Mouse (Mus musculus) CH12.LX (cell line): ENCODE results near the gene Gbe1. TPM values are rescaled to one million over a fixed set of nuclear protein-coding genes. Genes with fewer than 3 reads are reported as not detected.

Experiments used
- DNase-seq: peaks from one replicate; pipeline ENCODE4 v3.0.0-alpha.2; 2013; ENCODE audit errors: extremely low read depth
- H3K27ac ChIP-seq: 2 replicates; pipeline ENCODE4 v1.5.1; 2012; ENCODE audit warnings: low read depth, mild to moderate bottlenecking, control low read depth, moderate library complexity; ENCODE audit not compliant: insufficient read depth
- H3K27me3 ChIP-seq: replicated peaks from 2 replicates; pipeline ENCODE3; 2012; ENCODE audit warnings: inconsistent platforms
- H3K36me3 ChIP-seq, 2 experiments: replicated peaks in 1 of 2; 2 replicates each; pipeline versions ENCODE3 to v1.6.1; 2012; ENCODE audit warnings: inconsistent platforms in 1 of 2, low read length in 1 of 2, mild to moderate bottlenecking in 1 of 2, mixed read lengths in 1 of 2, moderate library complexity in 1 of 2; ENCODE audit not compliant: control insufficient read depth in 1 of 2, insufficient read depth in 1 of 2
- H3K4me1 ChIP-seq, 2 experiments: 2 replicates each; pipeline ENCODE4 v1.6.1; 2012; ENCODE audit warnings: inconsistent platforms in 1 of 2, moderate library complexity in 1 of 2; ENCODE audit not compliant: insufficient read depth in 2 of 2, control insufficient read depth in 1 of 2
- H3K4me2 ChIP-seq: 2 replicates; pipeline ENCODE4 v1.6.1; 2012; ENCODE audit warnings: low read depth, mild to moderate bottlenecking, control low read depth; ENCODE audit not compliant: poor library complexity, insufficient read depth, severe bottlenecking
- H3K4me3 ChIP-seq, 3 experiments: fragments of 150-350 bp in 1 of 3; sonication (generic) in 1 of 3; replicated peaks in 1 of 3; 2 replicates each; pipeline versions ENCODE3 to v1.5.1; 2011 to 2012; ENCODE audit warnings: low read depth in 2 of 3, low read length in 2 of 3, mild to moderate bottlenecking in 2 of 3, moderate library complexity in 2 of 3, control low read depth in 1 of 3, improper control_type of control experiment in 1 of 3, inconsistent platforms in 1 of 3, mixed read lengths in 1 of 3; ENCODE audit not compliant: poor library complexity in 1 of 3
- H3K79me2 ChIP-seq: replicated peaks from 2 replicates; pipeline ENCODE4 v1.6.1; 2012; ENCODE audit warnings: mild to moderate bottlenecking, moderate library complexity; ENCODE audit not compliant: control insufficient read depth, poor library complexity, insufficient read depth, severe bottlenecking; ENCODE audit errors: extremely low read depth
- H3K9ac ChIP-seq: 2 replicates; pipeline ENCODE4 v1.6.1; 2012; ENCODE audit warnings: low read depth, mild to moderate bottlenecking, control low read depth, moderate library complexity; ENCODE audit not compliant: insufficient read depth
- H3K9me3 ChIP-seq: replicated peaks from 2 replicates; pipeline ENCODE3; 2012; ENCODE audit warnings: low read length, inconsistent platforms, mixed read lengths
- CTCF ChIP-seq, 2 experiments: IDR thresholded peaks in 1 of 2; conservative IDR thresholded peaks in 1 of 2; 2 replicates each; pipeline ENCODE4 v1.5.1; 2011 to 2012; ENCODE audit warnings: low read depth in 2 of 2, low read length in 2 of 2, improper control_type of control experiment in 1 of 2, inconsistent platforms in 1 of 2, mild to moderate bottlenecking in 1 of 2, moderate library complexity in 1 of 2
- ETS1 ChIP-seq: conservative IDR thresholded peaks from 2 replicates; pipeline ENCODE4 v1.6.1; 2012; ENCODE audit warnings: low read depth, mild to moderate bottlenecking, inconsistent platforms, low read length, improper control_type of control experiment, moderate library complexity
- GABPA ChIP-seq: IDR thresholded peaks from 2 replicates; pipeline ENCODE4 v1.6.1; 2012; ENCODE audit warnings: low read depth, low read length, improper control_type of control experiment, inconsistent platforms; ENCODE audit not compliant: insufficient replicate concordance
- IRF4 ChIP-seq: IDR thresholded peaks from 2 replicates; pipeline ENCODE4 v1.6.1; 2014; ENCODE audit warnings: low read depth, mild to moderate bottlenecking, inconsistent platforms, low read length, improper control_type of control experiment
- MAX ChIP-seq: IDR thresholded peaks from 2 replicates; pipeline ENCODE4 v1.6.1; 2011; ENCODE audit warnings: low read length, improper control_type of control experiment
- MAZ ChIP-seq: IDR thresholded peaks from 2 replicates; pipeline ENCODE4 v1.6.1; 2012; ENCODE audit warnings: low read depth, mild to moderate bottlenecking, inconsistent platforms, low read length, improper control_type of control experiment, moderate library complexity
- MEF2A ChIP-seq: IDR thresholded peaks from 2 replicates; pipeline ENCODE4 v1.6.1; 2014; ENCODE audit warnings: low read depth, mild to moderate bottlenecking, inconsistent platforms, low read length, improper control_type of control experiment, borderline replicate concordance
- PAX5 ChIP-seq: IDR thresholded peaks from 2 replicates; pipeline ENCODE4 v1.6.1; 2012; ENCODE audit warnings: low read length, inconsistent platforms, mixed read lengths
- POLR2A ChIP-seq: IDR thresholded peaks from 2 replicates; pipeline ENCODE4 v1.6.1; 2011; ENCODE audit warnings: low read depth, mild to moderate bottlenecking, improper control_type of control experiment, low read length
- POLR2AphosphoS2 ChIP-seq: IDR thresholded peaks from 2 replicates; pipeline ENCODE4 v1.6.1; 2011; ENCODE audit warnings: low read depth, low read length, improper control_type of control experiment
- RCOR1 ChIP-seq: conservative IDR thresholded peaks from 2 replicates; pipeline ENCODE4 v1.6.1; 2012; ENCODE audit warnings: low read depth, mild to moderate bottlenecking, inconsistent platforms, low read length, improper control_type of control experiment
- SIN3A ChIP-seq: IDR thresholded peaks from 2 replicates; pipeline ENCODE4 v1.6.1; 2012; ENCODE audit warnings: low read length, improper control_type of control experiment, inconsistent platforms
- SMC3 ChIP-seq: IDR thresholded peaks from 2 replicates; pipeline ENCODE4 v1.6.1; 2011; ENCODE audit warnings: low read depth, low read length, improper control_type of control experiment
- TBP ChIP-seq: conservative IDR thresholded peaks from 2 replicates; pipeline ENCODE4 v1.6.1; 2011; ENCODE audit warnings: low read depth, low read length, improper control_type of control experiment
- TCF12 ChIP-seq: IDR thresholded peaks from 2 replicates; pipeline ENCODE4 v1.6.1; 2014; ENCODE audit warnings: low read depth, mild to moderate bottlenecking, inconsistent platforms, low read length, improper control_type of control experiment
- USF1 ChIP-seq: IDR thresholded peaks from 2 replicates; pipeline ENCODE4 v1.6.1; 2014; ENCODE audit warnings: low read depth, mild to moderate bottlenecking, inconsistent platforms, low read length, improper control_type of control experiment
- ZC3H11A ChIP-seq: IDR thresholded peaks from 2 replicates; pipeline ENCODE4 v1.6.1; 2012; ENCODE audit warnings: low read depth, mild to moderate bottlenecking, inconsistent platforms, low read length, improper control_type of control experiment
- ZKSCAN1 ChIP-seq: IDR thresholded peaks from 2 replicates; pipeline ENCODE4 v1.6.1; 2012; ENCODE audit warnings: low read depth, inconsistent platforms, low read length, improper control_type of control experiment, borderline replicate concordance
- ZNF384 ChIP-seq: IDR thresholded peaks from 2 replicates; pipeline ENCODE4 v1.6.1; 2012; ENCODE audit warnings: low read depth, low read length, improper control_type of control experiment, inconsistent platforms
- dilution Hi-C: fragments of 300-500 bp; cut with MboI; formaldehyde crosslinking; loops from 2 replicates; pipeline ENCODE4 v1.14.3; 2020; ENCODE audit warnings: low sequenced_read_pairs; ENCODE audit not compliant: extremely low pct_unique_long_range_greater_than_20kb, extremely low pct_ligation_motif_present
- in situ Hi-C: fragments of 300-500 bp; cut with MboI; formaldehyde crosslinking; loops from 3 replicates; pipeline ENCODE4 v1.14.3; 2019; ENCODE audit warnings: low sequenced_read_pairs, low pct_ligation_motif_present, low pct_unique_long_range_greater_than_20kb, mixed read lengths
- polyA plus RNA-seq: library from polyadenylated mRNA; unstranded; fragments of >175 nt; gene quantifications from 2 replicates; pipeline ENCODE4 v1.2.1, GENCODE M21; 2012; ENCODE audit warnings: low read depth; ENCODE audit not compliant: insufficient read length
- total RNA-seq, 2 experiments: library from RNA; depleted of rRNA; stranded (reverse); fragments of 300-350 nt in 1 of 2; fragments of >200 nt in 1 of 2; gene quantifications; 2 replicates each; pipeline ENCODE4 v1.2.3; 2012 to 2014

Gbe1 gene
- total and polyA plus RNA-seq, 3 experiments: not detected

DNA sequence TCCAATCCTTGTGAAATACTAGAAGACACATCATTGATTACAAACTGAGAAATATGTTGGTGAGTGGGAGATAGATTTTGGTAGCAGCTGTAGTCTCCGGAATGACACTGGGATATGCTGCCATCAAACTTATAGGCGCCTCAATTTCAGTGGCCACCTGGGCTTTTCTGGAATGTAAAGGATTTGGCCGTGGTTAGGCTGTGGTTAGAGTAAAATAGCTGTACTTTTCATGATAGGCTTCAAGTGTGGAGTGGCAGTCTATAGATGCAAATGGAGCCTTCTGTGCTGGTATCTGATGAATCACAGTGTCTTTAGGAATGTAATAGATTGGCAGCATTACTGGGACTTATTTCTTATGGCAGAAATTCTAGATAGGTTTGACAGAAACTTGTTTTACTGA lies 23.9 kb downstream of the Gbe1 start:
- Histone ChIP-seq H3K4me2 (no peak overlapping the region), H3K4me1 (no peaks in the 10 kb centered on the region), H3K4me3 (no peak overlapping the region), H3K79me2 (no peaks in the 10 kb centered on the region), H3K9me3 (peaks cover 64% of the 10 kb centered on the region), H3K27ac (no peak overlapping the region), H3K36me3 (no peaks in the 10 kb centered on the region), H3K9ac (no peak overlapping the region), H3K27me3 (no peaks in the 10 kb centered on the region)
- dilution Hi-C loops: no loop called here
- no peak for TF ChIP-seq ZC3H11A
- TF ChIP-seq RCOR1: no peak
- TF ChIP-seq CTCF (conservative IDR thresholded peaks at IDR 0.05 in 1 of 2, IDR thresholded peaks at IDR 0.05 in 1 of 2; ENCODE audit: low read depth in 2 of 2, low read length in 2 of 2): no peak
- no peak for TF ChIP-seq TCF12
- no peak for TF ChIP-seq ZNF384
- TF ChIP-seq IRF4: no peak
- TF ChIP-seq MAX: no peak
- no peak for TF ChIP-seq SMC3
- no peak for TF ChIP-seq SIN3A
- TF ChIP-seq GABPA: no peak
- TF ChIP-seq MAZ: no peak
- TF ChIP-seq TBP: no peak
- no peak for DNase-seq
- in situ Hi-C loops: no loop called here

DNA sequence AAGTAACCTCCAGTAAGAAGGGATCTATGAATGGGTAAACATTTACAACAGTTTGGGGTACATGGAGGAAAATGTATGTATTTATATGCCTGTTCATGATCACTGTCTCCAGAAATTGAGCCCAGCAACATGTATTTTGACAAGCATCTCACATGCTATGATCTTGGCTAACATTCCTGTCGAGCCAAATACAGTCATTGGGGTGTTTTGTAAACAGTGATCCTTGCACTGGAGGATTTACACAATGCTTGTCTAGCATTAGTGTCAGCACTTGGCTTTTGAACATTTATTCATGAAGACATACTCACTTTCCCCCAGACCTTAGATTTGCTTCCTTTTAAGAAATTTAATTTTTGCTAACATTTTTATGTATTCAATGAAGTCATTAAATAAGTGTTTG lies 30.7 kb downstream of the Gbe1 start:
- no peak overlapping the region for H3K4me3 ChIP-seq

DNA sequence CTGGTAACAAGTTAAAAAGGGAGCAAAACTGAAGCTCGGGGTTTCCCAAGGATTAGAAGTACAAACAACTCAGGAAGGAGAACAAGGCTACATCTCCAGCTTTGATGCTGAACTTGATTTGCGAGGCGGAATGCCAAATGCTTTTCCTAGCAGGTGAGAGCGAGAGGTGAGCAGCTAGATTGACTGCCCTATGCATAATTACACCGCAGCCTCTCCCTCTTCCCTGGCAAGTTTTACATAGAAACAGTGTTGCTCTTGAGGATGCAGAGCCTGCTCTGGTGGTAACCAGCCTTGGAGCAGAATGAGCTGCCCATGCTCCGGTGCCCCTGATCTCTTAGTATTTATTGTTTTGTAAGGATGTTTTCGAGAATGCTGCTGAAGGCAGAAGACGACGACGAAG lies 31.9 kb downstream of the Gbe1 start:
- Histone ChIP-seq H3K27ac (no peak overlapping the region), H3K36me3 (no peaks in the 10 kb centered on the region), H3K79me2 (no peaks in the 10 kb centered on the region), H3K27me3 (no peaks in the 10 kb centered on the region), H3K4me3 (no peak overlapping the region), H3K9me3 (peaks cover 49% of the 10 kb centered on the region), H3K4me2 (no peak overlapping the region), H3K4me1 (no peaks in the 10 kb centered on the region), H3K9ac (no peak overlapping the region)
- no peak for DNase-seq
- in situ Hi-C loops: no loop called here
- TF ChIP-seq ZKSCAN1 (no peak), CTCF (conservative IDR thresholded peaks at IDR 0.05 in 1 of 2, IDR thresholded peaks at IDR 0.05 in 1 of 2; ENCODE audit: low read depth in 2 of 2, low read length in 2 of 2) (no peak), ZNF384 (no peak), SIN3A (no peak), GABPA (no peak)
- dilution Hi-C loops: no loop called here

More for the DNA sequence above, 30.7 kb downstream of the Gbe1 start:
- TF ChIP-seq USF1 (no peak), IRF4 (no peak), POLR2A (no peak), PAX5 (no peak), MEF2A (no peak), ZNF384 (no peak), ETS1 (no peak), RCOR1 (no peak), POLR2AphosphoS2 (no peak)
- Histone ChIP-seq H3K4me2 (no peak overlapping the region), H3K27ac (no peak overlapping the region), H3K9ac (no peak overlapping the region), H3K9me3 (peaks cover 51% of the 10 kb centered on the region), H3K79me2 (no peaks in the 10 kb centered on the region), H3K27me3 (no peaks in the 10 kb centered on the region), H3K4me1 (no peaks in the 10 kb centered on the region), H3K36me3 (no peaks in the 10 kb centered on the region)
- in situ Hi-C loops: no loop called here
- no peak for DNase-seq
- dilution Hi-C loops: no loop called here
